Mouse (Mus musculus): ENCODE measurements at regions not wholly inside any gene's neighbourhood (a gene's known extent, or its start where the extent isn't known, plus 50 kb on each side); places are given as distances from the start of the nearest gene placed in this dataset.

GRCm38 (mm10) chr4:135027136-135027535 is 93.3 kb upstream of the Runx3 start:
- 66% methylated on average over 8 of the region's 8 CpGs for WGBS
- Histone ChIP-seq H3K4me3 (replicated peaks; ENCODE audit: low read length) (no peak overlapping the region), H3K9me3 (ENCODE audit: control insufficient read depth, low read length) (no peaks in the 10 kb centered on the region), H3K9ac (no peak overlapping the region), H3K36me3 (replicated peaks; ENCODE audit: control insufficient read depth, insufficient read depth) (no peaks in the 10 kb centered on the region), H3K4me2 (replicated peaks) (no peak overlapping the region), H3K27me3 (ENCODE audit: control insufficient read depth, insufficient read depth, low read length) (no peaks in the 10 kb centered on the region), H3K27ac (no peak overlapping the region), H3K4me1 (replicated peaks; ENCODE audit: control insufficient read depth, insufficient read depth, low read length) (peaks cover 13% of the 10 kb centered on the region; the same call in 1 of the 2 replicates)
- ATAC-seq (ENCODE audit: low FRiP score) (no peak), DNase-seq (ENCODE audit: low spot score) (no peak)

DNA sequence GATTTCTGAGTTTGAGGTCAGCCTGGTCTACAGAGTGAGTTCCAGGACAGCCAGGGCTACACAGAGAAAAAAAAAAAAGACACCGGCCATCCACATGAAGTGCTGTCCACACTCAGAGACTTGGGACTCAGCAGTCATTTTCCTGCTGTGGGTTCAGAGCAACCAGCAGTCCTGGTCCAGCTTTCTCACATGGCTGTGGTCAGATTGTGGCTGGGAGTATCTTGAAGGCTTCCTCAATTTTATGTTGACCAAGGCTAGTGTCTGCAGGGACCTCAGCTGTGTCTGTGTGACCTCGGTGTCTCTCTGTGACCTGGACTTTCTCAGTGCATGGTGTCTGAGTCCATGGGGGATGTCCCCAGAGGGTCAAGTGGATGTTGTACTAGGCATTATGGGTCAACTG is 90.7 kb upstream of the Runx3 start:
- H3K4me2 ChIP-seq (replicated peaks), result no peak overlapping the region
- no peaks in the 10 kb centered on the region for H3K9me3 ChIP-seq (ENCODE audit: control insufficient read depth, low read length)
- H3K36me3 ChIP-seq (replicated peaks; ENCODE audit: control insufficient read depth, insufficient read depth), result no peaks in the 10 kb centered on the region
- no peak overlapping the region for H3K4me3 ChIP-seq (replicated peaks; ENCODE audit: low read length)
- 90% methylated on average over 2 of the region's 2 CpGs for WGBS
- H3K9ac ChIP-seq, result no peak overlapping the region
- ATAC-seq (ENCODE audit: low FRiP score) (no peak), DNase-seq (ENCODE audit: low spot score) (no peak)
- H3K27me3 ChIP-seq (ENCODE audit: control insufficient read depth, insufficient read depth, low read length), result no peaks in the 10 kb centered on the region
- no peak overlapping the region for H3K27ac ChIP-seq
- H3K4me1 ChIP-seq (replicated peaks; ENCODE audit: control insufficient read depth, insufficient read depth, low read length), result peaks cover 13% of the 10 kb centered on the region; the same call in 1 of the 2 replicates

DNA sequence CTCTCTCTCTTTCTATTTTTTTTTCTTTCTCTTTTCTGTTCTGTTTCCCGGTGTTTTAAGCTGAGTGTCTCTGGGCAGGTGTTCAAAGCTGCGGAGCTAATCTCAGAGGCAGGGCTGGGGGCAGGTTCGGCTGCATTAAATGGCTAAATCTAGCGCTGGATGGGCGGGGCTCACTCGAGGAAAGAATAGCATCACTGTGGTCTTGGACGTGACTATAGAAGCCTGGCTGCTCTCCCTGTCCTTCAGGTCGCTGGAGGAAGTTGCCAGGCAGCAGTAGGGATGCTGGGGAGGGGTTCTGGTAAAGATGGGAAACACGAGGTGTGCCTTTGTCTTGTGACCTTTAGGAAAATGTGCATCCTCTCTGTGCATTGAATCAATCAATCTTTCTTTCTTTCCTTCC is 88.0 kb upstream of the Runx3 start:
- no peak overlapping the region for H3K4me2 ChIP-seq (replicated peaks)
- no peak overlapping the region for H3K27ac ChIP-seq
- 25% methylated on average over 9 of the region's 9 CpGs for WGBS
- H3K4me3 ChIP-seq (replicated peaks; ENCODE audit: low read length), result no peak overlapping the region
- ATAC-seq (ENCODE audit: low FRiP score) (no peak), DNase-seq (ENCODE audit: low spot score) (no peak)
- no peak overlapping the region for H3K9ac ChIP-seq
- H3K36me3 ChIP-seq (replicated peaks; ENCODE audit: control insufficient read depth, insufficient read depth), result no peaks in the 10 kb centered on the region
- H3K4me1 ChIP-seq (replicated peaks; ENCODE audit: control insufficient read depth, insufficient read depth, low read length), result no peaks in the 10 kb centered on the region
- H3K27me3 ChIP-seq (ENCODE audit: control insufficient read depth, insufficient read depth, low read length), result no peaks in the 10 kb centered on the region
- H3K9me3 ChIP-seq (ENCODE audit: control insufficient read depth, low read length), result no peaks in the 10 kb centered on the region

DNA sequence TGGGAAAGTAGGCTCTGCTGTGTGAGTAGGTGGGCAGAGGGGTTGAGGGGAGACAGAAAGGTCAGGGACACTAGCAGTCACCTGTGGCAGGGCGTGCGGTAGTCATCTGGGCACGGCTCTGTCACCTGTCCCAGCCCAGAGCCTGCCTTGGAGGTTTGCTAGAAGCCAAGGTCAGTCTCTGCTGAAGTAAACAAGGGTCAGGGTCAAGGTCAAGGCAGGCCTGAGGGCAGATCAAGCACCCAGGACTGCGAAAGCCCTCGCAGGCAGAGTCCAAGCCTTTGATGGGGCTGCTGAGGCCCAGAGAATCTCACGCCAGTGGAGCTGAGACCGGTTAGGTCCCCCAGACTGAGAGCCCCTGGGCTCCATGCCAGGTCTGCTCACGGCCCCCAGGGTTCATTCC is 87.2 kb upstream of the Runx3 start:
- Histone ChIP-seq H3K27me3 (ENCODE audit: control insufficient read depth, insufficient read depth, low read length) (no peaks in the 10 kb centered on the region), H3K36me3 (replicated peaks; ENCODE audit: control insufficient read depth, insufficient read depth) (no peaks in the 10 kb centered on the region), H3K4me2 (replicated peaks) (no peak overlapping the region), H3K27ac (no peak overlapping the region), H3K4me3 (replicated peaks; ENCODE audit: low read length) (no peak overlapping the region), H3K9me3 (ENCODE audit: control insufficient read depth, low read length) (no peaks in the 10 kb centered on the region), H3K9ac (no peak overlapping the region), H3K4me1 (replicated peaks; ENCODE audit: control insufficient read depth, insufficient read depth, low read length) (no peaks in the 10 kb centered on the region)
- ATAC-seq (ENCODE audit: low FRiP score) (no peak), DNase-seq (ENCODE audit: low spot score) (no peak)
- whole genome bisulfite sequencing, result 69% methylated on average over 8 of the region's 8 CpGs

- Histone ChIP-seq H3K4me3 (replicated peaks; ENCODE audit: low read length) (no peak overlapping the region), H3K9ac (no peak overlapping the region), H3K4me2 (replicated peaks) (no peak overlapping the region), H3K36me3 (replicated peaks; ENCODE audit: control insufficient read depth, insufficient read depth) (no peaks in the 10 kb centered on the region), H3K27ac (no peak overlapping the region), H3K27me3 (ENCODE audit: control insufficient read depth, insufficient read depth, low read length) (no peaks in the 10 kb centered on the region), H3K4me1 (replicated peaks; ENCODE audit: control insufficient read depth, insufficient read depth, low read length) (no peaks in the 10 kb centered on the region), H3K9me3 (ENCODE audit: control insufficient read depth, low read length) (no peaks in the 10 kb centered on the region)
- no peak for DNase-seq (ENCODE audit: low spot score)
- 30% methylated on average over 7 of the region's 7 CpGs for WGBS
- ATAC-seq (ENCODE audit: low FRiP score), result no peak
Observed at GRCm38 (mm10) chr4:135034406-135034805, 86.0 kb upstream of the Runx3 start.

DNA sequence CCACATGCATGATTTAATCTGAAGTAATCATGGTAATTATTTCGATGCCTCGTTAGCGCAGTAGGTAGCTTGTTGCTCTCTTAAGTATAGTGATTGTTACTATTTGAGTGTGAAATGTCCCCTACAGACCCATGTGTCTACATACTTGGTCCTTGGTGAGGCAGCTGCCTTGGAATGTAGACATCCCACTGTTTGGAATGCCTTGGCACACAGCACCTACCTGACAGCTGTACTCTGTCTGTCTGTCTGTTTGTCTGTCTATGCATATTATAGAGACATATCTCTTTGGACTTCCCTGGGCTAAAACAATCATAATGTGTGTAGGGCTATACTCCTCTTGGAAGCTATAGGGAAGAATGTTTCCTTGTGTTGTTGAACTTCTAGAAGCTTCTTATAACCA is 83.7 kb upstream of the Runx3 start:
- Histone ChIP-seq H3K36me3 (replicated peaks; ENCODE audit: control insufficient read depth, insufficient read depth) (no peaks in the 10 kb centered on the region), H3K9me3 (ENCODE audit: control insufficient read depth, low read length) (no peaks in the 10 kb centered on the region), H3K4me2 (replicated peaks) (no peak overlapping the region), H3K27ac (no peak overlapping the region), H3K9ac (no peak overlapping the region), H3K4me3 (replicated peaks; ENCODE audit: low read length) (no peak overlapping the region), H3K27me3 (ENCODE audit: control insufficient read depth, insufficient read depth, low read length) (no peaks in the 10 kb centered on the region; the same call in 1 of the 2 replicates), H3K4me1 (replicated peaks; ENCODE audit: control insufficient read depth, insufficient read depth, low read length) (no peaks in the 10 kb centered on the region)
- ATAC-seq (ENCODE audit: low FRiP score) (no peak), DNase-seq (ENCODE audit: low spot score) (no peak)
- 94% methylated on average over 3 of the region's 3 CpGs for WGBS

DNA sequence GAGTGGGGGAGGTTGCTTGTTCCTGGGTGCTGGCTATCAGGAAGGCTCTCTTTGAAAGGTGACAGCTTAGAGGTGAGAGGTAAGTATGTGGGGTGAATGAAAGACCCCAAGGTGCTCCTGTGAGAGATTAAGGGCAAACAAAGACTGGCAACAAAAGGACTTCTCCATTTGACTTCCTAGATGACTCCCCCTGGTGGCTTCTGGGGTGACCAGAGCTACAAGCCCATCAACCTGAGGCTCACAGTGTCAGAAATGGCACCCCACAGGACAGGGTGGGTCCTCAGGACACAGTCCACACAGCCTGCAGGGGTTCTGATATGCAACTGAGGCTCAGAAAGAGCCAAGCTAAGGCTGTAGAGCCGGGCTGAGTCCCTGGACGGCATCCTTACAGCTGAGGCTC is 81.2 kb upstream of the Runx3 start:
- no peak overlapping the region for H3K9ac ChIP-seq
- no peak overlapping the region for H3K4me2 ChIP-seq (replicated peaks)
- 90% methylated on average over 2 of the region's 2 CpGs for WGBS
- no peaks in the 10 kb centered on the region for H3K36me3 ChIP-seq (replicated peaks; ENCODE audit: control insufficient read depth, insufficient read depth)
- DNase-seq (ENCODE audit: low spot score) (no peak), ATAC-seq (ENCODE audit: low FRiP score) (no peak)
- H3K27me3 ChIP-seq (ENCODE audit: control insufficient read depth, insufficient read depth, low read length), result no peaks in the 10 kb centered on the region; the same call in 1 of the 2 replicates
- H3K4me3 ChIP-seq (replicated peaks; ENCODE audit: low read length), result no peak overlapping the region
- no peaks in the 10 kb centered on the region for H3K4me1 ChIP-seq (replicated peaks; ENCODE audit: control insufficient read depth, insufficient read depth, low read length)
- no peaks in the 10 kb centered on the region for H3K9me3 ChIP-seq (ENCODE audit: control insufficient read depth, low read length)
- no peak overlapping the region for H3K27ac ChIP-seq

DNA sequence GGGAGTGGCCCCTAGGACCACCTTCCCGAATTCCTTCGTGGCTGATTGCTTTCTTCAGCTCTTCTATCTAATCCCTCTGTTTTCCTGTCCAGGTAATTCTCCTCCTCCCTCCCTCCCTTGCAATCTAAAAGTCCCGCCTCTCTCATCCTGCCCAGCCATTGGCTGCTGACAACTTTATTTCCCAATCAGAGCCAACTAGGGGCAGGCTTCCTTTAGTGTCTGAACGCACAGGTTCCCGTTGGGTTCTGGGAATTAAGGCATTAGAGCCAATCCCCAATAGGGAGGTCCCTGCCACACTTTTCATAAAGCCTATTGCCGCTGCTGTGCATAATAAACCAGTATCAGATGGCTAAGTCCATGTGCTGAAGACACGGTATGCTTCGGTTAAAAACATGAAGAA is 78.5 kb upstream of the Runx3 start:
- Histone ChIP-seq H3K4me1 (replicated peaks; ENCODE audit: control insufficient read depth, insufficient read depth, low read length) (no peaks in the 10 kb centered on the region), H3K9ac (no peak overlapping the region), H3K9me3 (ENCODE audit: control insufficient read depth, low read length) (no peaks in the 10 kb centered on the region), H3K27me3 (ENCODE audit: control insufficient read depth, insufficient read depth, low read length) (no peaks in the 10 kb centered on the region; the same call in 1 of the 2 replicates), H3K36me3 (replicated peaks; ENCODE audit: control insufficient read depth, insufficient read depth) (no peaks in the 10 kb centered on the region), H3K4me2 (replicated peaks) (no peak overlapping the region), H3K4me3 (replicated peaks; ENCODE audit: low read length) (no peak overlapping the region), H3K27ac (no peak overlapping the region)
- DNase-seq (ENCODE audit: low spot score) (no peak), ATAC-seq (ENCODE audit: low FRiP score) (no peak)
- 42% methylated on average over 8 of the region's 8 CpGs for WGBS

GRCm38 (mm10) chr4:135042501-135042900 is 78.0 kb upstream of the Runx3 start:
- ATAC-seq (ENCODE audit: low FRiP score) (no peak), DNase-seq (ENCODE audit: low spot score) (no peak)
- Histone ChIP-seq H3K9ac (no peak overlapping the region), H3K27ac (no peak overlapping the region), H3K9me3 (ENCODE audit: control insufficient read depth, low read length) (no peaks in the 10 kb centered on the region), H3K4me2 (replicated peaks) (no peak overlapping the region), H3K4me3 (replicated peaks; ENCODE audit: low read length) (no peak overlapping the region), H3K36me3 (replicated peaks; ENCODE audit: control insufficient read depth, insufficient read depth) (no peaks in the 10 kb centered on the region), H3K4me1 (replicated peaks; ENCODE audit: control insufficient read depth, insufficient read depth, low read length) (no peaks in the 10 kb centered on the region), H3K27me3 (ENCODE audit: control insufficient read depth, insufficient read depth, low read length) (no peaks in the 10 kb centered on the region; the same call in 1 of the 2 replicates)
- 89% methylated on average over 1 of the region's 1 CpGs for WGBS

- Histone ChIP-seq H3K9ac (no peak overlapping the region), H3K4me2 (replicated peaks) (no peak overlapping the region), H3K9me3 (ENCODE audit: control insufficient read depth, low read length) (no peaks in the 10 kb centered on the region), H3K36me3 (replicated peaks; ENCODE audit: control insufficient read depth, insufficient read depth) (no peaks in the 10 kb centered on the region), H3K27ac (no peak overlapping the region), H3K4me1 (replicated peaks; ENCODE audit: control insufficient read depth, insufficient read depth, low read length) (no peaks in the 10 kb centered on the region), H3K4me3 (replicated peaks; ENCODE audit: low read length) (no peak overlapping the region), H3K27me3 (ENCODE audit: control insufficient read depth, insufficient read depth, low read length) (no peaks in the 10 kb centered on the region; the same call in 1 of the 2 replicates)
- DNase-seq (ENCODE audit: low spot score) (no peak), ATAC-seq (ENCODE audit: low FRiP score) (no peak)
- WGBS, result 60% methylated on average over 16 of the region's 16 CpGs
Observed at GRCm38 (mm10) chr4:135045054-135045453, 75.4 kb upstream of the Runx3 start.
